Mouse (Mus musculus) forebrain, embryonic 12.5 days (tissue): Measurements from ENCODE around the gene Kdm4d. TPM values are rescaled to one million over a fixed set of nuclear protein-coding genes. Genes with fewer than 3 reads are reported as not detected.

Experiments used
- ATAC-seq: fragments of 200-750 bp; cut with Nextera tagmentation; 2 replicates; pipeline ENCODE4 v1.8.0; 2017; ENCODE audit warnings: moderate TSS enrichment; ENCODE audit not compliant: low FRiP score
- H3K27ac ChIP-seq: fragments of 300-500 bp; sonication (generic); 2 replicates; pipeline ENCODE4 v1.5.1; 2016; ENCODE audit warnings: mild to moderate bottlenecking
- H3K27me3 ChIP-seq: fragments of 300-500 bp; sonication (generic); 2 replicates; pipeline ENCODE4 v1.6.1; 2016; ENCODE audit warnings: mild to moderate bottlenecking
- H3K36me3 ChIP-seq: fragments of 300-500 bp; sonication (generic); replicated peaks from 2 replicates; pipeline ENCODE4 v1.6.1; 2016; ENCODE audit warnings: mild to moderate bottlenecking
- H3K4me1 ChIP-seq: fragments of 300-500 bp; sonication (generic); 2 replicates; pipeline ENCODE4 v1.6.1; 2016
- H3K4me2 ChIP-seq: fragments of 300-500 bp; sonication (generic); 2 replicates; pipeline ENCODE4 v1.6.1; 2016; ENCODE audit warnings: mild to moderate bottlenecking, moderate library complexity
- H3K4me3 ChIP-seq: fragments of 300-500 bp; sonication (generic); replicated peaks from 2 replicates; pipeline ENCODE4 v1.5.1; 2016; ENCODE audit warnings: mild to moderate bottlenecking
- H3K9ac ChIP-seq: fragments of 300-500 bp; sonication (generic); 2 replicates; pipeline ENCODE4 v1.6.1; 2016; ENCODE audit warnings: mild to moderate bottlenecking
- H3K9me3 ChIP-seq: fragments of 300-500 bp; sonication (generic); 2 replicates; pipeline ENCODE4 v1.6.1; 2016
- WGBS: fragments of 180-500 bp; shearing (Covaris S2); methylation state at CpG from one replicate; pipeline ENCODE4 v1.1.7; 2016; 5-methylcytosine and 5-hydroxymethylcytosine counted together
- polyA plus RNA-seq: library from polyadenylated mRNA; unstranded; fragments of >200 nt; fragmentation: Nextera tagmentation; extraction: Ambion mirVana; gene quantifications from 2 replicates; pipeline ENCODE4 v1.2.1, GENCODE M21; 2016

Kdm4d gene
- 0.12 and 0.27 TPM in 2 replicates for polyA plus RNA-seq

GRCm38 (mm10) chr9:14500023-14500915 lies at the start of gene Kdm4d, which contains the start of gene Cwc15:
Gene Kdm4d, minus strand, starts transcription at chr9:14500482.
Gene Cwc15, plus strand, starts transcription at chr9:14500617.
- no peaks in the 10 kb centered on the region for H3K27me3 ChIP-seq
- whole genome bisulfite sequencing, result under 1% methylated on average over 59 of the region's 59 CpGs
- peak; percentile 99 for ATAC-seq

GRCm38 (mm10) chr9:14548366-14548761 lies 48.1 kb upstream of the Kdm4d start:
- Histone ChIP-seq H3K9me3 (no peaks in the 10 kb centered on the region), H3K9ac (no peak overlapping the region), H3K4me3 (no peak overlapping the region), H3K4me2 (no peak overlapping the region), H3K27ac (no peak overlapping the region), H3K27me3 (no peaks in the 10 kb centered on the region), H3K4me1 (no peaks in the 10 kb centered on the region), H3K36me3 (peaks cover 85% of the 10 kb centered on the region)
- ATAC-seq, result no peak
- WGBS, result 85% methylated on average over 11 of the region's 11 CpGs

More at GRCm38 (mm10) chr9:14500023-14500915, at the start of gene Kdm4d, which contains the start of gene Cwc15:
- Histone ChIP-seq H3K27ac (peak within 1 kb of the TSS; percentile 69), H3K9me3 (no peaks in the 10 kb centered on the region), H3K4me2 (peak within 1 kb of the TSS; percentile 72), H3K36me3 (peaks cover 29% of the 10 kb centered on the region), H3K9ac (peak within 1 kb of the TSS; percentile 78), H3K4me3 (peak within 1 kb of the TSS; percentile 84), H3K4me1 (peaks cover 12% of the 10 kb centered on the region)

GRCm38 (mm10) chr9:14547584-14548365 lies 47.5 kb upstream of the Kdm4d start:
- H3K4me2 ChIP-seq, result no peak overlapping the region
- no peak overlapping the region for H3K4me3 ChIP-seq
- no peaks in the 10 kb centered on the region for H3K27me3 ChIP-seq
- H3K9me3 ChIP-seq, result no peaks in the 10 kb centered on the region
- H3K27ac ChIP-seq, result no peak overlapping the region
- no peaks in the 10 kb centered on the region for H3K4me1 ChIP-seq
- ATAC-seq, result no peak
- WGBS, result 93% methylated on average over 12 of the region's 12 CpGs
- no peak overlapping the region for H3K9ac ChIP-seq
- H3K36me3 ChIP-seq, result peaks cover 86% of the 10 kb centered on the region

GRCm38 (mm10) chr9:14544034-14544757 lies 43.9 kb upstream of the Kdm4d start:
- no peak for ATAC-seq
- Histone ChIP-seq H3K36me3 (peaks cover 85% of the 10 kb centered on the region), H3K27me3 (no peaks in the 10 kb centered on the region), H3K9me3 (no peaks in the 10 kb centered on the region), H3K27ac (no peak overlapping the region), H3K9ac (no peak overlapping the region), H3K4me1 (no peaks in the 10 kb centered on the region), H3K4me3 (no peak overlapping the region), H3K4me2 (no peak overlapping the region)
- 64% methylated on average over 9 of the region's 9 CpGs for WGBS

GRCm38 (mm10) chr9:14534833-14535456 lies 34.7 kb upstream of the Kdm4d start:
- Histone ChIP-seq H3K4me1 (peaks cover 6% of the 10 kb centered on the region), H3K9ac (no peak overlapping the region), H3K4me3 (no peak overlapping the region), H3K4me2 (no peak overlapping the region), H3K27ac (no peak overlapping the region), H3K36me3 (peaks cover 8% of the 10 kb centered on the region; the same call in 1 of the 2 replicates), H3K9me3 (no peaks in the 10 kb centered on the region), H3K27me3 (no peaks in the 10 kb centered on the region)
- WGBS, result 88% methylated on average over 9 of the region's 9 CpGs
- no peak for ATAC-seq

- H3K4me1 ChIP-seq, result peaks cover 6% of the 10 kb centered on the region
- no peak overlapping the region for H3K4me3 ChIP-seq
- no peak overlapping the region for H3K27ac ChIP-seq
- ATAC-seq, result no peak
- no peaks in the 10 kb centered on the region for H3K36me3 ChIP-seq
- H3K27me3 ChIP-seq, result no peaks in the 10 kb centered on the region
- WGBS, result 92% methylated on average over 2 of the region's 2 CpGs
- H3K4me2 ChIP-seq, result no peak overlapping the region
- H3K9ac ChIP-seq, result no peak overlapping the region
- H3K9me3 ChIP-seq, result no peaks in the 10 kb centered on the region
Observed at GRCm38 (mm10) chr9:14533659-14534058, 33.4 kb upstream of the Kdm4d start.

- no peaks in the 10 kb centered on the region for H3K9me3 ChIP-seq
- no peaks in the 10 kb centered on the region for H3K36me3 ChIP-seq
- H3K4me2 ChIP-seq, result no peak overlapping the region
- no peaks in the 10 kb centered on the region for H3K27me3 ChIP-seq
- WGBS, result 56% methylated on average over 3 of the region's 3 CpGs
- ATAC-seq, result 0 out of 2 replicates have a peak, but pooled peaks have one; percentile 51
- H3K9ac ChIP-seq, result no peak overlapping the region
- H3K4me3 ChIP-seq, result no peak overlapping the region
- no peak overlapping the region for H3K27ac ChIP-seq
- H3K4me1 ChIP-seq, result peaks cover 6% of the 10 kb centered on the region
Observed at GRCm38 (mm10) chr9:14532283-14532682, 32.0 kb upstream of the Kdm4d start.

- Histone ChIP-seq H3K27ac (no peak overlapping the region), H3K36me3 (no peaks in the 10 kb centered on the region), H3K4me3 (no peak overlapping the region), H3K4me2 (no peak overlapping the region), H3K4me1 (peaks cover 6% of the 10 kb centered on the region), H3K9ac (no peak overlapping the region), H3K9me3 (no peaks in the 10 kb centered on the region), H3K27me3 (no peaks in the 10 kb centered on the region)
- ATAC-seq, result no peak
- 80% methylated on average over 5 of the region's 5 CpGs for WGBS
Observed at GRCm38 (mm10) chr9:14530004-14530403, 29.7 kb upstream of the Kdm4d start.

GRCm38 (mm10) chr9:14523408-14524043 lies 23.2 kb upstream of the Kdm4d start:
- H3K36me3 ChIP-seq, result no peaks in the 10 kb centered on the region
- no peak overlapping the region for H3K4me3 ChIP-seq
- ATAC-seq, result peak; percentile 61; the same call in 1 of the 2 replicates
- no peak overlapping the region for H3K4me2 ChIP-seq
- no peaks in the 10 kb centered on the region for H3K4me1 ChIP-seq
- no peak overlapping the region for H3K27ac ChIP-seq
- no peaks in the 10 kb centered on the region for H3K9me3 ChIP-seq
- WGBS, result 11% methylated on average over 4 of the region's 4 CpGs
- no peaks in the 10 kb centered on the region for H3K27me3 ChIP-seq
- no peak overlapping the region for H3K9ac ChIP-seq

GRCm38 (mm10) chr9:14521695-14522094 lies 21.4 kb upstream of the Kdm4d start:
- Histone ChIP-seq H3K4me1 (no peaks in the 10 kb centered on the region), H3K27me3 (no peaks in the 10 kb centered on the region), H3K36me3 (no peaks in the 10 kb centered on the region), H3K4me3 (no peak overlapping the region), H3K4me2 (no peak overlapping the region), H3K9me3 (no peaks in the 10 kb centered on the region), H3K9ac (no peak overlapping the region), H3K27ac (no peak overlapping the region)
- no peak for ATAC-seq
- 56% methylated on average over 2 of the region's 2 CpGs for WGBS

- Histone ChIP-seq H3K4me1 (no peaks in the 10 kb centered on the region), H3K4me2 (no peak overlapping the region), H3K4me3 (no peak overlapping the region), H3K9ac (no peak overlapping the region), H3K27ac (no peak overlapping the region), H3K36me3 (no peaks in the 10 kb centered on the region), H3K27me3 (no peaks in the 10 kb centered on the region), H3K9me3 (no peaks in the 10 kb centered on the region)
- ATAC-seq, result no peak
- WGBS, result 79% methylated on average over 3 of the region's 3 CpGs
Observed at GRCm38 (mm10) chr9:14520971-14521670, 20.8 kb upstream of the Kdm4d start.
